Mouse (Mus musculus) small intestine, adult 10 weeks (tissue): ENCODE data around the gene Glrx. TPM values are rescaled to one million over a fixed set of nuclear protein-coding genes. Genes with fewer than 3 reads are reported as not detected.

ENCODE experiments used
- polyA plus RNA-seq: library from polyadenylated mRNA; stranded (reverse); fragments of 350-450 nt; fragmentation: Illumina TruSeq; extraction: RNeasy Lipid Tissue Mini Kit (QIAGEN cat#74804); gene quantifications from one replicate; pipeline ENCODE4 v1.2.3, GENCODE M21; 2014; ENCODE audit warnings: low replicate concordance

Gene Glrx
- polyA plus RNA-seq, result 500 TPM

GRCm38 (mm10) chr13:75839719-75840481 is at the start of gene Glrx:
TSS of gene Glrx (plus strand) at chr13:75839868.

Other genes with a start within 250 kb of the Glrx start
- gene Ell2, start 133.1 kb upstream of the Glrx start, polyA plus RNA-seq, result 127 TPM
- 71.4 TPM for gene Rhobtb3, start 104.1 kb downstream of the Glrx start, polyA plus RNA-seq
- not detected for gene Spata9, start 127.3 kb downstream of the Glrx start, polyA plus RNA-seq
- 104 TPM for gene Rfesd, start 178.9 kb downstream of the Glrx start, polyA plus RNA-seq
- gene Gpr150, start 217.1 kb downstream of the Glrx start, polyA plus RNA-seq, result not detected